Mouse (Mus musculus) kidney, embryonic 14.5 days (tissue): Measurements from ENCODE around the gene Smtn. TPM values are rescaled to one million over a fixed set of nuclear protein-coding genes. Genes with fewer than 3 reads are reported as not detected.

ENCODE experiments used
- ATAC-seq: fragments of 200-750 bp; cut with Nextera tagmentation; 2 replicates; pipeline ENCODE4 v1.8.0; 2017; ENCODE audit warnings: moderate number of reproducible peaks, mild to moderate bottlenecking, moderate TSS enrichment, moderate library complexity; ENCODE audit not compliant: low FRiP score, low TSS enrichment
- H3K27ac ChIP-seq: fragments of 300-500 bp; sonication (generic); 2 replicates; pipeline ENCODE4 v1.5.1; 2014; ENCODE audit warnings: low read depth, mild to moderate bottlenecking, low read length, moderate library complexity, mixed read lengths
- H3K27me3 ChIP-seq: fragments of 300-500 bp; sonication (generic); 2 replicates; pipeline ENCODE4 v1.6.1; 2014; ENCODE audit warnings: mild to moderate bottlenecking, low read length; ENCODE audit not compliant: control insufficient read depth, insufficient read depth
- H3K36me3 ChIP-seq: fragments of 300-500 bp; sonication (generic); 2 replicates; pipeline ENCODE4 v1.6.1; 2014; ENCODE audit warnings: low read length, mixed read lengths; ENCODE audit not compliant: control insufficient read depth, insufficient read depth
- H3K4me1 ChIP-seq: fragments of 300-500 bp; sonication (generic); 2 replicates; pipeline ENCODE4 v1.6.1; 2014; ENCODE audit warnings: low read length, mixed read lengths; ENCODE audit not compliant: control insufficient read depth, insufficient read depth
- H3K4me2 ChIP-seq: fragments of 300-500 bp; sonication (generic); replicated peaks from 2 replicates; pipeline ENCODE4 v1.6.1; 2014; ENCODE audit warnings: low read depth, mild to moderate bottlenecking, low read length
- H3K4me3 ChIP-seq: fragments of 300-500 bp; sonication (generic); 2 replicates; pipeline ENCODE4 v1.5.1; 2014; ENCODE audit warnings: mild to moderate bottlenecking, low read length
- H3K9ac ChIP-seq: fragments of 300-500 bp; sonication (generic); 2 replicates; pipeline ENCODE4 v1.6.1; 2014; ENCODE audit warnings: low read depth, mild to moderate bottlenecking, low read length, moderate library complexity
- H3K9me3 ChIP-seq: fragments of 300-500 bp; sonication (generic); 2 replicates; pipeline ENCODE4 v1.6.1; 2016; ENCODE audit warnings: low read length; ENCODE audit not compliant: control insufficient read depth
- WGBS: fragments of 180-500 bp; shearing (Covaris S2); extraction: QIAGEN DNeasy Blood & Tissue Kit; methylation state at CpG from one replicate; pipeline ENCODE4 v1.1.7; 2014; 5-methylcytosine and 5-hydroxymethylcytosine counted together
- polyA plus RNA-seq: library from polyadenylated mRNA; unstranded; fragments of >200 nt; fragmentation: Nextera tagmentation; extraction: Ambion mirVana; gene quantifications from 2 replicates; pipeline ENCODE4 v1.2.1, GENCODE M21; 2014

Gene Smtn
- polyA plus RNA-seq, 1 experiment from 2014 or later = 70.7 TPM

GRCm38 (mm10) chr11:3475489-3475888, 64.9 kb downstream of the Smtn start:
- Histone ChIP-seq H3K4me3 (no peak overlapping the region), H3K27ac (no peak overlapping the region), H3K9me3 (no peaks in the 10 kb centered on the region), H3K36me3 (no peaks in the 10 kb centered on the region), H3K4me1 (no peaks in the 10 kb centered on the region), H3K9ac (no peak overlapping the region), H3K4me2 (no peak overlapping the region), H3K27me3 (no peaks in the 10 kb centered on the region)
- no peak for ATAC-seq

DNA sequence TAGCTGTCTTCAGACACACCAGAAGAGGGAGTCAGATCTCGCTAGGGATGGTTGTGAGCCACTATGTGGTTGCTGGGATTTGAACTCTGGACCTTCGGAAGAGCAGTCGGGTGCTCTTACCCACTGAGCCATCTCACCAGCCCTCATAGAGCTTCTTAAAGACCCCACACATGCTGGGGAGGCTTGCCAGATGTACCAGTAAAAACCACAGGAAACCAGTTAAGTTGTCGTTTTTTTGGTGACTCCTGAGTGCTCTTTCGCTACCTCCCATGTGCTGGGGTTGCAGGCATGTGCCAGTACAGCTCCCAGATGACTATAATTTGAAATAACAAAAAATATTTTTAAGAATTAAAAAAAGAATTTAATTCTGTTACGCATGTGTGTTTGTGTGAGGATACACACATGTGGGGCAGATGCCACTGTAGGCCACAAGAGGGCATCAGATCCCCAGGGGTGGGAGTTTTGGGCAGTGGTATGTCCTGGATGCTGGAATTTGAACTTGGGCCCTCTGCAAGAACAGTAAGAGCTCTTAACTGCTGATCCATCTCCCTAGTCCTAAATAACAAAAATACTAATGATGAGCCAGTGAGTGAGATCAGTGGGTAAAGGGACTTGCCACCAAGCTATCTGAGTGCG, 65.8 kb downstream of the Smtn start:
- ATAC-seq = no peak
- H3K36me3 ChIP-seq = no peaks in the 10 kb centered on the region
- H3K27me3 ChIP-seq = no peaks in the 10 kb centered on the region
- H3K4me1 ChIP-seq = no peaks in the 10 kb centered on the region
- H3K9ac ChIP-seq = no peak overlapping the region
- no peak overlapping the region for H3K4me3 ChIP-seq
- no peaks in the 10 kb centered on the region for H3K9me3 ChIP-seq
- WGBS = 92% methylated on average over 7 of the region's 7 CpGs
- H3K27ac ChIP-seq = no peak overlapping the region
- H3K4me2 ChIP-seq = no peak overlapping the region

GRCm38 (mm10) chr11:3472484-3472883, 67.9 kb downstream of the Smtn start:
- H3K27me3 ChIP-seq = no peaks in the 10 kb centered on the region
- H3K4me1 ChIP-seq = no peaks in the 10 kb centered on the region
- no peak overlapping the region for H3K4me3 ChIP-seq
- no peaks in the 10 kb centered on the region for H3K36me3 ChIP-seq
- H3K4me2 ChIP-seq = no peak overlapping the region
- H3K9ac ChIP-seq = no peak overlapping the region
- 42% methylated on average over 1 of the region's 1 CpGs for WGBS
- no peak overlapping the region for H3K27ac ChIP-seq
- peak; percentile 77; the same call in 1 of the 2 replicates for ATAC-seq
- H3K9me3 ChIP-seq = no peaks in the 10 kb centered on the region

DNA sequence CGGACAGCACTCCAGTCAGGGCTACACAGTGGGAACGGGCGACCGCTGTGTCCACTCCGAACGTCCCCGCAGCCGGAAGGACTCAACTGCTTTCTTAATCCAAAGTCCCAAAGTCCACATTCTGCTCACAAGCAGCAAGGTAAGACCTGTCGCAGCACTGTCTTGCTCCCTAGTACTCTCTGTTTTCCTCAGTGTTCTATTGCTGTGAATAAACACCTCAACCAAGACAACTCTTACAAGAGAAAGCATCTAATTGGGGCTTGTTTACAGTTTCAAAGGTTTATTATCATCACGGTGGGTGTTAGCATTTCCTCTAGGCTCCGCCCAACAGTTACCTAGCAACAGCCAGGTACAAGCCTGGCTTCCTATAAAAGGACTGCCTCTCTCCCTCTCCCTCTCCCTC, 69.0 kb downstream of the Smtn start:
- H3K9me3 ChIP-seq = no peaks in the 10 kb centered on the region
- no peaks in the 10 kb centered on the region for H3K27me3 ChIP-seq
- H3K4me1 ChIP-seq = no peaks in the 10 kb centered on the region
- no peak overlapping the region for H3K9ac ChIP-seq
- H3K36me3 ChIP-seq = no peaks in the 10 kb centered on the region
- H3K27ac ChIP-seq = no peak overlapping the region
- no peak overlapping the region for H3K4me3 ChIP-seq
- H3K4me2 ChIP-seq = 0 out of 2 replicates have a peak overlapping the region, but pooled peaks have one; percentile 12
- 19% methylated on average over 11 of the region's 11 CpGs for WGBS
- ATAC-seq = no peak

Other genes starting within 250 kb of the Smtn start
- 7.0 and 7.8 TPM in 2 replicates for gene Pik3ip1, start 210.2 kb downstream of the Smtn start, polyA plus RNA-seq
- 32.6 and 41.7 TPM in 2 replicates for gene Limk2, start 131.4 kb downstream of the Smtn start, polyA plus RNA-seq
- 23.6 and 45.2 TPM in 2 replicates for gene Rnf185, start 88.2 kb downstream of the Smtn start, polyA plus RNA-seq
- gene Pla2g3, start 52.3 kb downstream of the Smtn start, polyA plus RNA-seq = 0.39 and 0.77 TPM in 2 replicates
- 0.40 and 0.61 TPM in 2 replicates for gene Inpp5j, start 35.8 kb downstream of the Smtn start, polyA plus RNA-seq
- 82.1 and 107 TPM in 2 replicates for gene Selenom, start 25.9 kb downstream of the Smtn start, polyA plus RNA-seq
- gene Morc2a, start 108.6 kb upstream of the Smtn start, polyA plus RNA-seq = 18.2 and 23.7 TPM in 2 replicates